Comparison of ENCODE assay signal across 9 mouse cellular contexts in the genomic region with DNA sequence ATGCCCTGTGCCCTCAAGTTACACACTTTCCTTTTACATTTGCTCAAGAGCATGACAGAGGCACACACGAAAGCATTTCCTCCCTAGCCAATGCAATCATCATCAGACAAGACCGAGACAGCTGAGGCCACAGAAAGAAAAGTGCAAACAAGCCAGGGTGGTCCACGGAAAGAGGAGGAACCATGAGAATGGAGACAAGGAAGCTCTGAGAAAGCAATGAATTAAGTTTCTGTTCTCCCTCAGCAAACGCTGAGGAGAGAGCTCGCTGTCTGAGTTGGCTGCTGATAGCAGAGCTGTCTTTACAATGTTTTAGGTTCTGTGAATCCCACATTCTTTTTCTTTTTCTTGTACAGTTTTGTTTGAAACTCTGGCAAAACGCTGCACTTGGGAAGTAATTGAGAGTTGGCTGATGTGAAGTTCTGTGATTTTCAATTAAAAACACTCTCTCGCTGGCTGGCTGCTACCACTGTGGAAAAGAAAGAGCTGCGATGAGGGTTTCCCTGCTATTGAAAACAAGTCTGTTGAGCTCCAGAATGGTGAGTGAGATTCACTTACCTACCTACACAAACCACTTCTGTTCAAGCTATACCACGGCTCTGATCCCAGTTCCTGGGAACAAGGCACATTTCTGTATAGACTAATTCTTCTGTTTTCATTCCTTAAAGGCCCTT.
DNase-seq lines count a peak whose midpoint lies in the region; ATAC-seq and TF ChIP-seq lines count a peak whose summit lies in the region.
"Had no signal": no experiment of that assay in that cellular context is flagged by ENCODE, and none has a peak within 500 bp of the region (broad histone marks: within the 10 kb centered on the region; RNA-seq: fewer than 3 reads in every experiment).

No protein-coding gene starts in this region.

- DNase-seq in heart, adult 8-10 months (ENCODE audit: low spot score): no peak
- peak; percentile 48 for DNase-seq in brain, adult 2 months (ENCODE audit: low read depth, low spot score)
- peak; percentile 63 for DNase-seq in forebrain, embryonic 14.5 days (ENCODE audit: low spot score)
- DNase-seq in liver, embryonic 14.5 days (ENCODE audit: low read depth in 3 of 3, low spot score in 3 of 3): no peak
- no peak for DNase-seq in spleen, postnatal 10 days (ENCODE audit: low spot score in 2 of 2)
- no peak for DNase-seq in lung, postnatal 4 days
- DNase-seq: cerebellum, postnatal 36 days had no signal

- no peaks in the 10 kb centered on the region for H3K27me3 ChIP-seq in heart, embryonic 15.5 days
- no peaks in the 10 kb centered on the region for H3K27me3 ChIP-seq in forebrain, embryonic 14.5 days (replicated peaks; ENCODE audit: control insufficient read depth, insufficient read depth, low read length)
- H3K27me3 ChIP-seq in liver, embryonic 14.5 days (ENCODE audit: control insufficient read depth, insufficient read depth, low read length): no peaks in the 10 kb centered on the region

- H3K27ac ChIP-seq in heart, embryonic 15.5 days: peak overlapping the region; percentile 25
- H3K27ac ChIP-seq in forebrain, embryonic 14.5 days (ENCODE audit: low read depth, low read length): peak overlapping the region; percentile 27; the same call in 1 of the 2 replicates
- no peak overlapping the region for H3K27ac ChIP-seq in liver, embryonic 14.5 days

- peak overlapping the region; percentile 38 for H3K4me2 ChIP-seq in heart, embryonic 15.5 days
- H3K4me2 ChIP-seq in forebrain, embryonic 14.5 days (ENCODE audit: low read length): peak overlapping the region; percentile 18
- H3K4me2 ChIP-seq in liver, embryonic 14.5 days (ENCODE audit: low read depth): peak overlapping the region; percentile 22; the same call in 1 of the 2 replicates

- 30% methylated on average over 9 of the region's 9 CpGs for WGBS in heart, embryonic 15.5 days
- 12% methylated on average over 9 of the region's 9 CpGs for WGBS in forebrain, embryonic 14.5 days
- WGBS in liver, embryonic 14.5 days (ENCODE audit: insufficient replicate concordance): 34% methylated on average over 9 of the region's 9 CpGs

- H3K9ac ChIP-seq in heart, embryonic 15.5 days: no peak overlapping the region
- no peak overlapping the region for H3K9ac ChIP-seq in forebrain, embryonic 14.5 days (ENCODE audit: low read length)
- H3K9ac ChIP-seq in liver, embryonic 14.5 days (replicated peaks): no peak overlapping the region

- no peak for TF ChIP-seq CTCF in liver, embryonic 14.5 days (IDR thresholded peaks at IDR 0.05; ENCODE audit: low read depth)

- TF ChIP-seq EP300 in liver, embryonic 14.5 days (IDR thresholded peaks at IDR 0.05; ENCODE audit: low read depth): no peak

- no peaks in the 10 kb centered on the region for H3K9me3 ChIP-seq in heart, embryonic 15.5 days (replicated peaks)
- no peaks in the 10 kb centered on the region for H3K9me3 ChIP-seq in forebrain, embryonic 14.5 days (replicated peaks; ENCODE audit: control insufficient read depth, low read length)
- H3K9me3 ChIP-seq in liver, embryonic 14.5 days (ENCODE audit: control insufficient read depth, low read length): no peaks in the 10 kb centered on the region

- ATAC-seq in heart, embryonic 15.5 days (replicated peaks; ENCODE audit: insufficient number of reproducible peaks, insufficient read depth, low FRiP score, low read depth): no peak
- ATAC-seq in forebrain, embryonic 14.5 days: peak; percentile 44
- ATAC-seq in liver, embryonic 14.5 days (ENCODE audit: insufficient read depth): no peak
- ATAC-seq in CD4-positive, CD25-positive, alpha-beta regulatory T cell, adult 4 months: no peak

- peaks cover 47% of the 10 kb centered on the region for H3K4me1 ChIP-seq in heart, embryonic 15.5 days (replicated peaks)
- peaks cover 14% of the 10 kb centered on the region for H3K4me1 ChIP-seq in forebrain, embryonic 14.5 days (ENCODE audit: control insufficient read depth, insufficient read depth, low read length)
- peaks cover 0 to 16% of the 10 kb centered on the region in 2 experiments; a peak in 3 of 4 replicates for H3K4me1 ChIP-seq in liver, embryonic 14.5 days (replicated peaks; ENCODE audit: control insufficient read depth in 2 of 2, insufficient read depth in 2 of 2, low read length in 1 of 2)

- H3K4me3 ChIP-seq in heart, embryonic 15.5 days: no peak overlapping the region
- H3K4me3 ChIP-seq in forebrain, embryonic 14.5 days (ENCODE audit: low read depth, low read length): no peak overlapping the region
- H3K4me3 ChIP-seq in liver, embryonic 14.5 days (ENCODE audit: insufficient read depth in 1 of 2, low read depth in 2 of 2, low read length in 2 of 2): no peak overlapping the region

- H3K36me3 ChIP-seq in heart, embryonic 15.5 days: no peaks in the 10 kb centered on the region
- H3K36me3 ChIP-seq in forebrain, embryonic 14.5 days (ENCODE audit: control insufficient read depth, insufficient read depth, low read length): no peaks in the 10 kb centered on the region
- H3K36me3 ChIP-seq in liver, embryonic 14.5 days (replicated peaks; ENCODE audit: control insufficient read depth, insufficient read depth, low read depth): no peaks in the 10 kb centered on the region

Comparison
In these comparisons a context has a peak if more than half of its experiments do, and no peak if none do; other contexts are left out.
1. DNase-seq: peak in brain, adult 2 months (single experiment) and forebrain, embryonic 14.5 days (single experiment); none in heart, adult 8-10 months (single experiment), liver, embryonic 14.5 days (0 of 3), spleen, postnatal 10 days (0 of 2) and lung, postnatal 4 days (0 of 2).
2. Peak in every context shown above with its lines, with median percentiles within 50 percentile points of each other: H3K4me2 ChIP-seq.